Mouse (Mus musculus): ENCODE measurements around the gene Olfr630. TPM values are rescaled to one million over a fixed set of nuclear protein-coding genes. Genes with fewer than 3 reads are reported as not detected.

Olfr630 gene
- polyA plus RNA-seq, 1 experiment = not detected

DNA sequence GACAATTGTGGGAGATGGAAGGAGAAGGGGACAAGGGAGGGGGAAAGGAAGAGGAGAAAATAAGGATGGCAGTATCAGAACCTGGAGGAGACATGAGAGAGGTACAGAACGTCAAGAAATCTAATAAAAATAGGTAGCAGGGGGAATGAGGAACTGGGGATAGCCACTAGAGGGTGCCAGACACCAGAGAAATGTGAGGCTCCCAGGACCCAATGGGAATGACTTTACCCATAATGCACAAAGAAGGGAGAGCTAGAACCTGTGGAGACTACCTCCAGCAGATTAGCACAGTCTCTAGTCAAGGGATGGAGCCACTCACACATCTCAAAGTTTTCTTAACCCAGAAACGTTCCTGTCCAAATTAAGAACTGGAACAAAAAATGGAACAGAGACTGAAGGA, 45.1 kb downstream of the Olfr630 start:
- no peak for TF ChIP-seq POLR2A (IDR thresholded peaks at IDR 0.05; ENCODE audit: borderline replicate concordance, extremely low read depth, insufficient read depth, insufficient read length, poor library complexity, severe bottlenecking)
- TF ChIP-seq CTCF (IDR thresholded peaks at IDR 0.05; ENCODE audit: borderline replicate concordance, extremely low read depth, insufficient read depth, insufficient read length) = no peak

More for the DNA sequence above, 45.1 kb downstream of the Olfr630 start:
- DNase-seq (ENCODE audit: low read depth) = no peak

Other genes starting within 250 kb of the Olfr630 start
- not detected in 2 replicates for gene Olfr610, start 245.2 kb downstream of the Olfr630 start, polyA plus RNA-seq (2012; rRNA removed)
- gene Olfr611, start 236.5 kb downstream of the Olfr630 start, polyA plus RNA-seq (2012; rRNA removed) = not detected in 2 replicates
- gene Olfr612, start 214.6 kb downstream of the Olfr630 start, polyA plus RNA-seq (2012; rRNA removed) = not detected in 2 replicates
- not detected in 2 replicates for gene Olfr613, start 209.3 kb downstream of the Olfr630 start, polyA plus RNA-seq (2012; rRNA removed)
- not detected in 2 replicates for gene Olfr615, start 201.3 kb downstream of the Olfr630 start, polyA plus RNA-seq (2012; rRNA removed)
- not detected in 2 replicates for gene Olfr616, start 188.2 kb downstream of the Olfr630 start, polyA plus RNA-seq (2012; rRNA removed)
- not detected in 2 replicates for gene Olfr617, start 184.3 kb downstream of the Olfr630 start, polyA plus RNA-seq (2012; rRNA removed)
- 0.05 TPM in 1 of 2 replicates, not detected in the other for gene Olfr618, start 167.2 kb downstream of the Olfr630 start, polyA plus RNA-seq (2012; rRNA removed)
- gene Olfr619, start 156.8 kb downstream of the Olfr630 start, polyA plus RNA-seq (2012; rRNA removed) = not detected in 2 replicates
- gene Olfr620, start 144.8 kb downstream of the Olfr630 start, polyA plus RNA-seq (2012; rRNA removed) = not detected in 2 replicates
- not detected in 2 replicates for gene Olfr622, start 114.6 kb downstream of the Olfr630 start, polyA plus RNA-seq (2012; rRNA removed)
- gene Olfr623, start 93.6 kb downstream of the Olfr630 start, polyA plus RNA-seq (2012; rRNA removed) = not detected in 2 replicates
- gene Olfr624, start 86.1 kb downstream of the Olfr630 start, polyA plus RNA-seq (2012; rRNA removed) = 0.01 TPM in 1 of 2 replicates, not detected in the other
- gene Olfr625-ps1, start 74.6 kb downstream of the Olfr630 start, polyA plus RNA-seq (2012; rRNA removed) = not detected in 2 replicates
- not detected in 2 replicates for gene Olfr243, start 42.7 kb downstream of the Olfr630 start, polyA plus RNA-seq (2012; rRNA removed)
- not detected in 2 replicates for gene Olfr628, start 27.0 kb downstream of the Olfr630 start, polyA plus RNA-seq (2012; rRNA removed)
- gene Olfr629, start 12.4 kb downstream of the Olfr630 start, polyA plus RNA-seq (2012; rRNA removed) = not detected in 2 replicates
- not detected in 2 replicates for gene Olfr69, start 14.3 kb upstream of the Olfr630 start, polyA plus RNA-seq (2012; rRNA removed)
- gene Olfr68, start 22.4 kb upstream of the Olfr630 start, polyA plus RNA-seq (2012; rRNA removed) = not detected in 2 replicates
- gene Olfr67, start 34.5 kb upstream of the Olfr630 start, polyA plus RNA-seq (2012; rRNA removed) = not detected in 2 replicates
- 1,200 and 1,643 TPM in 2 replicates for gene Hbb-bt, start 56.7 kb upstream of the Olfr630 start, polyA plus RNA-seq (2012; rRNA removed)
- 4,622 and 5,050 TPM in 2 replicates for gene Hbb-bs, start 70.8 kb upstream of the Olfr630 start, polyA plus RNA-seq (2012; rRNA removed)
- not detected in 2 replicates for gene Hbb-bh2, start 83.2 kb upstream of the Olfr630 start, polyA plus RNA-seq (2012; rRNA removed)
- gene Hbb-bh1, start 85.8 kb upstream of the Olfr630 start, polyA plus RNA-seq (2012; rRNA removed) = 4.5 and 6.0 TPM in 2 replicates
- gene Hbb-y, start 95.9 kb upstream of the Olfr630 start, polyA plus RNA-seq (2012; rRNA removed) = 331 and 571 TPM in 2 replicates
- not detected in 2 replicates for gene Olfr66, start 128.9 kb upstream of the Olfr630 start, polyA plus RNA-seq (2012; rRNA removed)
- gene Olfr64, start 137.2 kb upstream of the Olfr630 start, polyA plus RNA-seq (2012; rRNA removed) = not detected in 2 replicates
- gene Olfr65, start 146.2 kb upstream of the Olfr630 start, polyA plus RNA-seq (2012; rRNA removed) = not detected in 2 replicates
- not detected in 2 replicates for gene Olfr631, start 171.5 kb upstream of the Olfr630 start, polyA plus RNA-seq (2012; rRNA removed)
- gene Olfr632, start 177.0 kb upstream of the Olfr630 start, polyA plus RNA-seq (2012; rRNA removed) = not detected in 2 replicates
- gene Olfr633, start 187.1 kb upstream of the Olfr630 start, polyA plus RNA-seq (2012; rRNA removed) = not detected in 2 replicates
- gene Olfr635, start 213.8 kb upstream of the Olfr630 start, polyA plus RNA-seq (2012; rRNA removed) = not detected in 2 replicates
- not detected in 2 replicates for gene Olfr638, start 241.4 kb upstream of the Olfr630 start, polyA plus RNA-seq (2012; rRNA removed)